Mouse (Mus musculus): ENCODE results near the gene Satb2.
"Not testable (repeated sequence)": the region's sequence is repeated elsewhere in the genome, so short reads cannot be mapped to it uniquely, and the experiment has no call there.

Satb2 gene

DNA sequence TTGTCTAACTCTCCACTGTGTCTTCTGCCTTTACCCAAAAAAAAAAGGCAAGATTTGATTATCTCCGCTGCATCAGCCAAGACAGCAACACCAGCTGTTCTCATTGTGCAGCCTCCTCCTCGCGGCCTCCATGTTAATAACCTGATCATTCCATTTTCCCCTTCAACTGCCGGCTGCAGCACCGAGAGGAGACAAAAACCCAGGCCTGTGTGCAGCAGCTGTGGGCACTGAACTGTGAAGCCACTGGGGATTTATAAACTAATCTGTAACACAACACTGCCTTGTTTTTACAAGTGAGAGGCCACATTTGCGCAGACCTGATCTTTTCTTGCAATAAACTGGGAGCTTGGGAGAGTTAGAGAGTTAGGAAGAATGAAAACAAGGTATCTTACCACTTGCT lies 145.1 kb downstream of the Satb2 start:
- DNase-seq (ENCODE audit: low spot score), result no peak

- DNase-seq (ENCODE audit: low spot score), result no peak
These were observed 145.7 kb downstream of the Satb2 start for GRCm38 (mm10) chr1:56832738-56833137.

GRCm38 (mm10) chr1:56822735-56823134 lies 155.7 kb downstream of the Satb2 start:
- no peak for DNase-seq (ENCODE audit: low spot score)

DNA sequence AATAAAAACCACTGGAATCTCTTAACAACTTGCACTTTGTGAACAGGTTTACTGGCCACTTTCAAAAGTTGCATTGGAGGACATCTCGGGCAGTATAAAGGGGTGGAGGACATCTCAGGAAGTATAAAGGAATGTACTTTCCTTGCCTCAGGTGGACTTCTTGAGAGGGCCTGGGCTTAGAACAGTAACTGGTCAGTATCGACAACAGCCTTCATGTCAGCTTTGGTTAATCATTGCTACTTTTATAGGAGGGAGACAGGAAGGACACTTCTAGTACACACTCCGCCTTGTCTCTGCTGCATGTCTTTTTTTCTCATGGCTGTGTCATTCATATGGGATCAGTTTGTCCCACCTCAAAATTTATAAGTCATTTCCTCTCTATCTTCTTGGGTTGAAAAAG lies 156.4 kb downstream of the Satb2 start:
- DNase-seq (ENCODE audit: low spot score), result no peak

GRCm38 (mm10) chr1:56813506-56813905 lies 164.9 kb downstream of the Satb2 start:
- DNase-seq (ENCODE audit: low spot score), result no peak

DNA sequence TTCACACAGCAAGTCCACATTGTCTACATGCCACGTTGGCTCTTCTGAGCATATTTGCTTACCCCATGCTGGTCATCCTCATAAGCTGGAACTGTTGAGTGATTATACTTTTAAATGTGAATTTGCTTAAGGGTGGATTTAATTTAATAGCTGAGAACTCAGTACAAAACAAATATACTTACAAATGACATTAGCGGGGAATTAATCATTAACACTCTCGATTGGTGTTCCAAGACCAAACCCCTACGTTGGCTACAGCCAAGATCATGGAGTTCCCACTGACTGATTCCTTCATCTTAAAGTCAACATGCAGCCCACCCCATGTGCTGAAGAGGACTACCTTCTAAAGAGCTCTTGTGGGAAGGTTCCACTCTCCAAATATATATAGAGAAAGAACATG lies 165.5 kb downstream of the Satb2 start:
- DNase-seq (ENCODE audit: low spot score), result no peak

GRCm38 (mm10) chr1:56811486-56811885 lies 167.0 kb downstream of the Satb2 start:
- no peak for DNase-seq (ENCODE audit: low spot score)

- DNase-seq (ENCODE audit: low spot score), result no peak
These were observed 172.4 kb downstream of the Satb2 start for GRCm38 (mm10) chr1:56806006-56806405.

- DNase-seq (ENCODE audit: low spot score), result no peak
These were observed 177.8 kb downstream of the Satb2 start for GRCm38 (mm10) chr1:56800611-56801010.

GRCm38 (mm10) chr1:56795016-56795608 lies 183.3 kb downstream of the Satb2 start:
- no peak for DNase-seq (ENCODE audit: low spot score)

GRCm38 (mm10) chr1:56789641-56790040 lies 188.8 kb downstream of the Satb2 start:
- no peak for DNase-seq (ENCODE audit: low spot score)

- not testable (repeated sequence) for DNase-seq (ENCODE audit: low spot score)
These were observed 196.3 kb downstream of the Satb2 start for GRCm38 (mm10) chr1:56782139-56782538.

DNA sequence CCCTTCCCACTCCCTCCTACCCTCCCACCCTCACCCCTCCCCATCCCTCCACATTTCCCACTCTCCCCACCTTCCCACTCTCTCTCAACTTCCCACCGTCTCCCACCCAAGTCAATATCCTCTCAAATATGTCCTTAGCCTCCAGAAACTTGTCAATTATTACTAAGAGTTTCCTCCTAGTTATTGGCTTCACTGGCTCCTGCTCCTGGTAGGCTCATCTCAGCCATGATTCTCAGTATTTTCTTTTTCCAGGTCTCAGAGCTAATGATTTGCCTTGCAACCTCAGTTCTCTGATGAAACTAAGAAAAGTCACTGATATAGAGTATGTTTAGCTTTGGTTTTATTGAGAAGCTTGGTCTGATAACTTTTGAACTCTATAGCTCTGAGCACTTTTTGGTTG lies 214.2 kb downstream of the Satb2 start:
- DNase-seq (ENCODE audit: low spot score), result no peak

DNA sequence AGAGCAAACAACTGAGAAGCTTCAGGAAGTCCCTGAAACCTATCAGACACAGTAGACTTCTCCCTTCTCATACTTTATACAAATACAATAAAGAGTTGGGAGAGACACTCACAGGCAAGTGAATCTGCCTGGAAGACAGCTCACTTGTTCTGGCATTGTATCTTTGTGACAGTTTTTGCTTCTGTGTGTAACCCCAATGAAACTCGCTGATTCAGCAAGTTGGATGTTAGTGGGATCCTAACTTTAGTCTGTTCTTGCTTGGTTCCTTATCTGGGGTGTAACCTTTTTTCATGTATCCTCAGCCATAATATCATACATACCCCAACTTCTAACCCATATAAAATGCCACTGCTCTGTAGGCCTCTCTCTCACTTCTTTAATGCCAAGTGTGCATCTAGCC lies 216.9 kb downstream of the Satb2 start:
- no peak for DNase-seq (ENCODE audit: low spot score)

GRCm38 (mm10) chr1:56753283-56753682 lies 225.2 kb downstream of the Satb2 start:
- no peak for DNase-seq (ENCODE audit: low spot score)

DNA sequence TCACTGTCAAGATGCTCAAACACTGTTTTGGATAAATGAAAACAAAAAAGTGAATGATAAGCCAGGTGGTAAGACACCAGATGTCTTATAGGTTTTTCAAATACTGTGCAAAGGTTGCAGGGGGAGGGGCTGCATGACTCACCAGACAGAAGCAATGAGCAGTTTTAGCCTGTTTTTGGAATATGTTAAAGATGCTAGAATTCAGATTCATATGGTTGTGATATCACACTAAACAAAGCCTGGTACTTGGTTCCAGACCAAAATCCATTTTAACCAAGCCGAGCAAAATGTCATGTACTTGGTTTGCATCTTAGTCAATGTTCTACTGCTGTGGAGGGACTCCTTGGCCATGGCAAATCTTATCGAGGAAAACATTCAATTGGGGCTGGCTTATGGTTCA lies 227.8 kb downstream of the Satb2 start:
- DNase-seq (ENCODE audit: low spot score), result no peak

GRCm38 (mm10) chr1:56749629-56750311 lies 228.7 kb downstream of the Satb2 start:
- no peak for DNase-seq (ENCODE audit: low spot score)

DNA sequence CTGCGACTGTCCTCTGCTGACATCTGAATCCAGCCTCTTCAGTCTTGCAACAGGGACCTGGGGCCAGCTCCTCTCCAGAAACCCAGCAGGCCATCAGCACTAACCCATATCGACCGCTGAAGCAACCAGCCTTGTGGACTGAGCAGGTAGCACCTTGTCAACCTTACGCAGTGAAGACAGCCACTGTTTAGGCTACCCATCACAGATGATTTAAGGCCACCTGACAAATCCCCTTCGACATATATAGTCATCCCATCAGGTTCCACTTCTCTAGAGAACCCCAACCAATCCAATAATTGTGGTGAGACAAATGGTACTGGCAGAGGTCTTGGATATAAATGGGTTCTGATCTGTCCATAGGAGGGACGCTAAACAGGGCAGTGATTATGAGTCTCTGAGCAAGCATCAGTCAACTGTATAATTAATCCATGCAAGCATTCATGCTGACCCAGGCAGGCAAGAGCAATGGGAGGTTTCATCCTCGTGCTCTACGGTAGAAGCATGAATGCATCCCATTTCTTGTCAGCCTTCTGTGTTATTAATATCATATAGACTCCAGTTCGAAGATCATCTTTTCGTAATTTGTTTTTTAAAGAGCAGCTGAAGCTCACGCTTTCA lies 229.5 kb downstream of the Satb2 start:
- DNase-seq (ENCODE audit: low spot score), result no peak
